Mouse (Mus musculus) gonadal fat pad, adult 2 months (tissue): ENCODE results near the gene 9030624G23Rik. TPM values are rescaled to one million over a fixed set of nuclear protein-coding genes. Genes with fewer than 3 reads are reported as not detected.
"Not testable (repeated sequence)": the region's sequence is repeated elsewhere in the genome, so short reads cannot be mapped to it uniquely, and the experiment has no call there.

ENCODE experiments used
- DNase-seq: peaks from one replicate; pipeline ENCODE4 v3.0.0-alpha.2; 2012; ENCODE audit warnings: low read depth
- polyA plus RNA-seq: library from polyadenylated mRNA; depleted of rRNA; stranded (reverse); fragments of >200 nt; gene quantifications from 2 replicates; pipeline ENCODE4 v1.2.3, GENCODE M21; 2012; rRNA removed

9030624G23Rik gene
- 0.77 and 0.98 TPM in 2 replicates for polyA plus RNA-seq

- DNase-seq, result not testable (repeated sequence)
These were observed at the start of gene 9030624G23Rik for GRCm38 (mm10) chr12:24097108-24097520. Gene 9030624G23Rik, minus strand, starts transcription at chr12:24097246.

GRCm38 (mm10) chr12:24083096-24083495 lies 13.9 kb downstream of the 9030624G23Rik start:
- not testable (repeated sequence) for DNase-seq
